Comparison of ENCODE assay signal across 17 mouse cellular contexts in the genomic region with DNA sequence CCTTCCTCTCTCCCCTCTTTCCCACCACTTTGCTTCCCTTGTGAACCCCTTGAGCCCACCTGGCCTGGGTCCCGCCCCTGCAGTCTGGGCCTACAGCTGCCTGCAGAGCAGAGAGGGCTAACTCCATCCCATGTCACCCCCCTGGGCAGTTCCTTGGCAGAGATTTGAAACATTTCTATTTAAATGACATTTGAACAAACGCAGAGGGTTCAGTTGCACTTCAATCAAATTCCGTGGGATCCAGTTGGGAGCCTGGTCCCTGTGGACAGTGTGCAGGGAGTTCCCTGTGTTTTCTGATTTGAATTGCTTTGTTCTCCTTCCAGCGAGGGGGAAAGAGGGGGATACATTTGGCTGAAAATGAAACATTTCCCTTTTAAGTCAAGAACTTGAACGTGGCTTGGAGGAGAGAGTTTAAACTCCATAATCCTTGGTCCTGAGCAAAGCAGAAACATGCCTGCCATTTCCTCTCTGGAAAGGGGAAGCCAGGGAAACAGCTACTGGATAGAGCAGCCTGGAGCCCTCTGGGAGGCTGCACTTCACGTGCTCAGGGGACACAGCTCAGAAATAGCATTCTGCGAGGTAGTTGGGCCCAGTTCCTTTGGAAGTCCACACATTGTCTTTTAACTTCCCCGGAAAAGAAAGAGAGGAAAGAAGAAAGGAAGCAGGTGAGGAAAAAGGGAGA. TPM values are rescaled to one million over a fixed set of nuclear protein-coding genes. Genes with fewer than 3 reads are reported as not detected.
DNase-seq lines count a peak whose midpoint lies in the region; ATAC-seq lines count a peak whose summit lies in the region.
"Had no signal": no experiment of that assay in that cellular context is flagged by ENCODE, and none has a peak within 500 bp of the region (broad histone marks: within the 10 kb centered on the region; RNA-seq: fewer than 3 reads in every experiment).

No protein-coding gene starts in this region.

- H3K4me3 ChIP-seq in hindbrain, embryonic 10.5 days, result no peak overlapping the region
- H3K4me3 ChIP-seq in hindbrain, embryonic 11.5 days (ENCODE audit: low read depth, low read length), result no peak overlapping the region
- H3K4me3 ChIP-seq in embryonic facial prominence, embryonic 14.5 days (ENCODE audit: low read depth, low read length), result no peak overlapping the region
- H3K4me3 ChIP-seq in hindbrain, embryonic 16.5 days (ENCODE audit: low read length), result no peak overlapping the region
- H3K4me3 ChIP-seq in midbrain, embryonic 13.5 days (replicated peaks), result no peak overlapping the region
- H3K4me3 ChIP-seq in kidney, embryonic 14.5 days (ENCODE audit: low read length), result no peak overlapping the region
- H3K4me3 ChIP-seq: heart, embryonic 15.5 days; kidney, embryonic 15.5 days; layer of hippocampus, adult 2 months; neural tube, embryonic 12.5 days had no signal

- H3K27ac ChIP-seq in hindbrain, embryonic 10.5 days, result peak overlapping the region; percentile 30
- no peak overlapping the region; the same call in 1 of the 2 replicates for H3K27ac ChIP-seq in hindbrain, embryonic 11.5 days (ENCODE audit: low read depth, low read length)
- peak overlapping the region; percentile 41; the same call in 1 of the 2 replicates for H3K27ac ChIP-seq in embryonic facial prominence, embryonic 14.5 days (replicated peaks; ENCODE audit: low read depth, low read length)
- no peak overlapping the region for H3K27ac ChIP-seq in hindbrain, embryonic 16.5 days (ENCODE audit: low read depth, low read length)
- H3K27ac ChIP-seq in midbrain, embryonic 13.5 days, result peak overlapping the region; percentile 47
- no peak overlapping the region for H3K27ac ChIP-seq in kidney, embryonic 14.5 days (ENCODE audit: low read depth, low read length)
- H3K27ac ChIP-seq: heart, embryonic 15.5 days; kidney, embryonic 15.5 days; layer of hippocampus, adult 2 months; neural tube, embryonic 12.5 days had no signal

- no peak for DNase-seq in hindbrain, embryonic 10.5 days (ENCODE audit: low spot score)
- no peak for DNase-seq in hindbrain, embryonic 11.5 days (ENCODE audit: low spot score)
- DNase-seq in embryonic facial prominence, embryonic 14.5 days (ENCODE audit: low spot score), result peak; percentile 68
- no peak for DNase-seq in spleen, adult 12 weeks (ENCODE audit: low spot score)
- DNase-seq in urinary bladder, adult 2 months (ENCODE audit: low spot score), result no peak
- DNase-seq: cerebellum, adult 9-11 months; liver; spleen, adult 18-20 months had no signal

- peaks cover 12% of the 10 kb centered on the region for H3K27me3 ChIP-seq in hindbrain, embryonic 10.5 days (ENCODE audit: insufficient read depth, poor library complexity, severe bottlenecking)
- H3K27me3 ChIP-seq in hindbrain, embryonic 11.5 days (ENCODE audit: control insufficient read depth, insufficient read depth, low read length), result 0 out of 2 replicates have a peak, but pooled peaks cover 2% of the 10 kb centered on the region
- H3K27me3 ChIP-seq in embryonic facial prominence, embryonic 14.5 days (replicated peaks; ENCODE audit: control insufficient read depth, insufficient read depth, low read length), result no peaks in the 10 kb centered on the region
- H3K27me3 ChIP-seq in hindbrain, embryonic 16.5 days (replicated peaks; ENCODE audit: control insufficient read depth, insufficient read depth, low read length), result no peaks in the 10 kb centered on the region
- H3K27me3 ChIP-seq in midbrain, embryonic 13.5 days, result peaks cover 3% of the 10 kb centered on the region; the same call in 1 of the 2 replicates
- H3K27me3 ChIP-seq in kidney, embryonic 14.5 days (ENCODE audit: control insufficient read depth, insufficient read depth, low read length), result no peaks in the 10 kb centered on the region
- H3K27me3 ChIP-seq: heart, embryonic 15.5 days; kidney, embryonic 15.5 days; neural tube, embryonic 12.5 days had no signal

- ATAC-seq in hindbrain, embryonic 11.5 days (ENCODE audit: low FRiP score), result no peak
- ATAC-seq in embryonic facial prominence, embryonic 14.5 days (ENCODE audit: low read depth), result peak; percentile 68
- ATAC-seq in hindbrain, embryonic 16.5 days, result peak; percentile 79; the same call in 1 of the 2 replicates
- peak; percentile 92 for ATAC-seq in midbrain, embryonic 13.5 days
- no peak for ATAC-seq in kidney, embryonic 14.5 days (ENCODE audit: low FRiP score, low TSS enrichment)
- ATAC-seq: Patski had no signal

- H3K4me2 ChIP-seq in hindbrain, embryonic 11.5 days (replicated peaks; ENCODE audit: low read depth, low read length), result no peak overlapping the region
- H3K4me2 ChIP-seq in embryonic facial prominence, embryonic 14.5 days (ENCODE audit: low read depth, low read length), result no peak overlapping the region
- no peak overlapping the region for H3K4me2 ChIP-seq in hindbrain, embryonic 16.5 days (ENCODE audit: low read length)
- no peak overlapping the region for H3K4me2 ChIP-seq in midbrain, embryonic 13.5 days (replicated peaks)
- no peak overlapping the region for H3K4me2 ChIP-seq in kidney, embryonic 14.5 days (replicated peaks; ENCODE audit: low read depth, low read length)
- H3K4me2 ChIP-seq: heart, embryonic 15.5 days; kidney, embryonic 15.5 days; neural tube, embryonic 12.5 days had no signal

- 34% methylated on average over 8 of the region's 8 CpGs for WGBS in hindbrain, embryonic 10.5 days
- WGBS in hindbrain, embryonic 11.5 days, result 30% methylated on average over 8 of the region's 8 CpGs
- 20% methylated on average over 8 of the region's 8 CpGs for WGBS in embryonic facial prominence, embryonic 14.5 days
- WGBS in hindbrain, embryonic 16.5 days, result 18% methylated on average over 8 of the region's 8 CpGs
- WGBS in midbrain, embryonic 13.5 days, result 19% methylated on average over 8 of the region's 8 CpGs
- WGBS in kidney, embryonic 14.5 days, result 47% methylated on average over 8 of the region's 8 CpGs

- no peak overlapping the region for H3K9ac ChIP-seq in hindbrain, embryonic 11.5 days (ENCODE audit: low read depth, low read length)
- H3K9ac ChIP-seq in embryonic facial prominence, embryonic 14.5 days (ENCODE audit: low read depth, low read length), result no peak overlapping the region
- H3K9ac ChIP-seq in hindbrain, embryonic 16.5 days (ENCODE audit: low read depth, low read length), result no peak overlapping the region
- no peak overlapping the region for H3K9ac ChIP-seq in midbrain, embryonic 13.5 days (replicated peaks)
- H3K9ac ChIP-seq in kidney, embryonic 14.5 days (ENCODE audit: low read depth, low read length), result no peak overlapping the region
- H3K9ac ChIP-seq: heart, embryonic 15.5 days; kidney, embryonic 15.5 days; neural tube, embryonic 12.5 days had no signal

- no peaks in the 10 kb centered on the region for H3K9me3 ChIP-seq in hindbrain, embryonic 10.5 days
- no peaks in the 10 kb centered on the region for H3K9me3 ChIP-seq in hindbrain, embryonic 11.5 days (ENCODE audit: control insufficient read depth, low read length)
- no peaks in the 10 kb centered on the region for H3K9me3 ChIP-seq in embryonic facial prominence, embryonic 14.5 days (ENCODE audit: control insufficient read depth, low read length)
- H3K9me3 ChIP-seq in hindbrain, embryonic 16.5 days (ENCODE audit: control insufficient read depth, low read length), result no peaks in the 10 kb centered on the region
- H3K9me3 ChIP-seq in midbrain, embryonic 13.5 days, result 0 out of 2 replicates have a peak, but pooled peaks cover 3% of the 10 kb centered on the region
- no peaks in the 10 kb centered on the region for H3K9me3 ChIP-seq in kidney, embryonic 14.5 days (ENCODE audit: control insufficient read depth, low read length)
- H3K9me3 ChIP-seq: heart, embryonic 15.5 days; kidney, embryonic 15.5 days; neural tube, embryonic 12.5 days had no signal

- no peaks in the 10 kb centered on the region for H3K36me3 ChIP-seq in hindbrain, embryonic 10.5 days
- no peaks in the 10 kb centered on the region for H3K36me3 ChIP-seq in hindbrain, embryonic 11.5 days (ENCODE audit: control insufficient read depth, insufficient read depth, low read length)
- no peaks in the 10 kb centered on the region for H3K36me3 ChIP-seq in embryonic facial prominence, embryonic 14.5 days (ENCODE audit: control insufficient read depth, insufficient read depth, low read length)
- H3K36me3 ChIP-seq in hindbrain, embryonic 16.5 days (ENCODE audit: control insufficient read depth, insufficient read depth, low read length), result no peaks in the 10 kb centered on the region
- no peaks in the 10 kb centered on the region for H3K36me3 ChIP-seq in midbrain, embryonic 13.5 days
- H3K36me3 ChIP-seq in kidney, embryonic 14.5 days (ENCODE audit: control insufficient read depth, insufficient read depth, low read length), result no peaks in the 10 kb centered on the region
- H3K36me3 ChIP-seq: heart, embryonic 15.5 days; kidney, embryonic 15.5 days; neural tube, embryonic 12.5 days had no signal

- H3K4me1 ChIP-seq in hindbrain, embryonic 10.5 days (replicated peaks), result peaks cover 17% of the 10 kb centered on the region
- H3K4me1 ChIP-seq in hindbrain, embryonic 11.5 days (replicated peaks; ENCODE audit: control insufficient read depth, insufficient read depth, low read length), result peaks cover 2% of the 10 kb centered on the region; the same call in 1 of the 2 replicates
- peaks cover 12% of the 10 kb centered on the region for H3K4me1 ChIP-seq in embryonic facial prominence, embryonic 14.5 days (ENCODE audit: control insufficient read depth, insufficient read depth, low read length)
- 0 out of 2 replicates have a peak, but pooled peaks cover 2% of the 10 kb centered on the region for H3K4me1 ChIP-seq in hindbrain, embryonic 16.5 days (ENCODE audit: control insufficient read depth, insufficient read depth, low read depth, low read length)
- H3K4me1 ChIP-seq in midbrain, embryonic 13.5 days (replicated peaks), result peaks cover 17% of the 10 kb centered on the region
- no peaks in the 10 kb centered on the region for H3K4me1 ChIP-seq in kidney, embryonic 14.5 days (ENCODE audit: control insufficient read depth, insufficient read depth, low read length)
- H3K4me1 ChIP-seq: heart, embryonic 15.5 days had no signal

RNA-seq across cellular contexts. Expression of gene E030025P04Rik, which starts 55.6 kb away (rescaled TPM):
- polyA plus RNA-seq in hindbrain, embryonic 10.5 days (2016; fragmentation: Nextera tagmentation; extraction: Ambion mirVana), result not detected in 2 replicates
- polyA plus RNA-seq in hindbrain, embryonic 11.5 days (2014; fragmentation: Nextera tagmentation; extraction: Ambion mirVana), result 0.15 TPM in 1 of 2 replicates, not detected in the other
- not detected in 2 replicates for polyA plus RNA-seq in embryonic facial prominence, embryonic 14.5 days (2014; fragmentation: Nextera tagmentation; extraction: Ambion mirVana)
- not detected in 2 replicates for polyA plus RNA-seq in hindbrain, embryonic 16.5 days (2015; fragmentation: Nextera tagmentation; extraction: Ambion mirVana)
- polyA plus RNA-seq in midbrain, embryonic 13.5 days (2015; fragmentation: Nextera tagmentation; extraction: Ambion mirVana), result not detected in 2 replicates
- not detected in 2 replicates for polyA plus RNA-seq in kidney, embryonic 14.5 days (2014; fragmentation: Nextera tagmentation; extraction: Ambion mirVana)
- 0.12 and 0.19 TPM in 2 replicates for polyA plus RNA-seq in urinary bladder, adult 2 months (2012; rRNA removed)
- polyA plus RNA-seq: gonadal fat pad, adult 2 months; heart, embryonic 15.5 days; kidney, embryonic 15.5 days; neural tube, embryonic 12.5 days; Patski had no signal

Comparison
In these comparisons a context has a peak if more than half of its experiments do, and no peak if none do; other contexts are left out.
1. H3K27ac ChIP-seq: peak in hindbrain, embryonic 10.5 days (single experiment), embryonic facial prominence, embryonic 14.5 days (single experiment) and midbrain, embryonic 13.5 days (single experiment); none in hindbrain, embryonic 11.5 days (single experiment), hindbrain, embryonic 16.5 days (single experiment) and kidney, embryonic 14.5 days (single experiment).
2. ATAC-seq: peak in embryonic facial prominence, embryonic 14.5 days (single experiment), hindbrain, embryonic 16.5 days (single experiment) and midbrain, embryonic 13.5 days (single experiment); none in hindbrain, embryonic 11.5 days (single experiment) and kidney, embryonic 14.5 days (single experiment).